Mouse (Mus musculus) layer of hippocampus, adult 9-10 months (tissue): Measurements from ENCODE around the gene Prn.

Experiments
- DNase-seq: peaks from one replicate; pipeline ENCODE4 v3.0.0; 2022; ENCODE audit warnings: low spot score

Gene Prn

DNA sequence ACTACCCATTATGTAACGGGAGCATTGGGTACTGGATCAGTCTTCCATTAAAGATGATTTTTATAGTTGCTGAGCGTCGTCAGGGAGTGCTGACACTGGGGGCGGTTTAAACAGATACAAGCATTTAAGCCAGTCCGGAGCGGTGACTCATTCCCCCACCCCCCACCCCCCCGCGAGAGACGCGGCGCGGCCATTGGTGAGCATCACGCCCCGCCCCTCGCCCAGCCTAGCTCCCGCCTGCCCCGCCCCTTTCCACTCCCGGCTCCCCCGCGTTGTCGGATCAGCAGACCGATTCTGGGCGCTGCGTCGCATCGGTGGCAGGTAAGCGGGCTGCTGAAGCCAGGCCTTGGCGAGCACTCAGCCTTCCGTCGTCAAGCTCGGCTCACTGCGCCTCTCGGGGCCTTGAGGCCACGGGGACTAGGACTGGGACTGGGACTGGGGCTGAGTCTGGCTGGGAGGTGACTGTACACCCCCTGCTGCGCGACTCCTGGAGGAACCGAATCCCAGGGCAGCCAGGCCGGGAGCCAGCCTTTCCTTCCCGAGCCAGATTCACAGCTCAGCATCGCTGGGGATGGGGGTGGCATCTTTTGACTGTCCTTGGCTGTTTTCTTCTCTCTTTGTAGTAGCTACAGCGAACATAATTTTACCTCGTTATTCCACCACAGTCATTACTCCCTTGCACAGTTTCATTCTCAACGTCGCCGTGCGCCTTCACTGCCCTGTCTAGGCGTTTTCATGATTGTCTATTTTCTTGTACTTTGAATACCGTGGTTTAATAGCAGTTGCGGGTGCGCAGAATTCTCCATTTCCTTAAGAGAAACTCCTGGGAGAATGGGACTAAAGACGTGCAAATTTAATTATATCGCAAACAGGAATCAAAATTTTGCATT lies at the start of gene Prn, which contains the start of gene Prnp:
TSS of gene Prn (plus strand) at position 275 of the 890 bp plus-strand sequence.
TSS of gene Prnp (plus strand) at position 246 of the 890 bp plus-strand sequence.
- DNase-seq, result peak; percentile 58

DNA sequence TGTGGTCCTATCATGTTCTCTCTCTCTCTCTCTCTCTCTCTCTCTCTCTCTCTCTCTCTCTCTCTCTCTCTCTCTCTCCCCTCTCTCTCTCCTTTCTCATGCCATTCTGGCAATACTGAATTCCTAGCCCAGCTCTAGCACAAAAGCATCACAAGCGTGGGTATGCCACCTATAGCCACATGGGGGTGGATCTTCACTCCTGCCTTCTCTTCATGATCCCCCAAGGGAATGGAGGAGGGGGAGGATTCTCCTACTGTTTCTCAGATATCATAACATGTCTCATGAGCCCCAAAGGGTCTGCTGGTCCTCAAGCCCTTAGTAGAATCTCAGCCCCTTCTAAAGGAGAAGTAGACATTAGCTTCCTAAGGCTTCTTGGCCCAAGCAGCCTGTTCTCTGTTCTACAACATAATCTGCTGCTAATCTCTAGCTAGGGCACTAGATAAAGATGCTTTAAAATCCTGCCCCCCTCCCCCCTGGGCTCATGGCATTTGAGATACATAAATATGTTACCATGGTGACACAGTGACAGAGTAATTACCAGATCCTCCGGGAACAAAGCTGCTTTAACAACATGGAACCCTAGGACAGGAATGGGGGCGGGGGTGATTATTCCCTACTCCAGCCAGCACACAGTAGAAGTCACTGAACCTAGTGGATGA lies 47.0 kb upstream of the Prn start:
- no peak for DNase-seq

DNA sequence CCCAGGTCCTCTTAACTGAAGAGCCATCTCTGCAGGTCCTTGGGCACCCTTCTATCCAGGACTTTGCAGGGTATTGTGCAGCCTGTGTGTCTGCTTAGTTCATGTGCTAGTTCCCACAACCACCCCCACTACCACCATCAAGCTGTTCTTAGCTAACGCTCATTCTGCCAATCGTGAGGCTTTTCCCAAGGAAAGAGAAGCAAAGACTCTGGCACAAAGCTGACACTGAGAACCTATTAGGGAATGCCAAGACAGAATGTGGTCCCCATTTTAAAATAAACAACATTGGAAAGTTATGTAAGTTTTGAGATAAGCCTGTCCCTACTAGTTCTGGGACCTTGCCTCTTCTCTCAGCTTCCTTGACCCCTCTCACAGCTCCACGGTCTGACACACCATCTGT lies 46.3 kb upstream of the Prn start:
- DNase-seq, result no peak

DNA sequence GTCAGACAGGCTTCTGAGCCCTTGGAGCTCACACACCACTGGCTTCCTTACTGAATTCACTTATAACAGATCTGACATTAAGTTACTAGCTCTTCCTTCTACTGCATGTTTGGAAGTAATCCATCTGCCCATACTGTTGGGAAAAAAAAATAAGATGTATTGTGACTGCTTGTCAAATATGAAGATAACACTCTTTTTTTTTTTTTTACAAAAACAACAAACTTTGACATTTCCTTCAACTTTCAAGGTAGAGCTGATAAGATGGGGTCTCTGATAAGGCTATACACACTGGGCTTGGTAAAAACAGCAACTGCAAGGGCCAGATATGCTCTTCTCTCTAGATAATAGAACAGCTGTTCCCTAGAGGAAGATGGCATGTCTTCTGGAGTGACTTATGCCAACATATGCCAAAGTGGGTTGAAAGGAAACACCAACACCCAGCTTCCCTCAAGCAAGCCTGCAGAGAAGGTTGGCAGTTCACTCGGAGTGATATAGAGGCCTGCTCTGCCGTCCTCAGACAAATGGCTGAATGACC lies 45.4 kb upstream of the Prn start:
- no peak for DNase-seq

DNA sequence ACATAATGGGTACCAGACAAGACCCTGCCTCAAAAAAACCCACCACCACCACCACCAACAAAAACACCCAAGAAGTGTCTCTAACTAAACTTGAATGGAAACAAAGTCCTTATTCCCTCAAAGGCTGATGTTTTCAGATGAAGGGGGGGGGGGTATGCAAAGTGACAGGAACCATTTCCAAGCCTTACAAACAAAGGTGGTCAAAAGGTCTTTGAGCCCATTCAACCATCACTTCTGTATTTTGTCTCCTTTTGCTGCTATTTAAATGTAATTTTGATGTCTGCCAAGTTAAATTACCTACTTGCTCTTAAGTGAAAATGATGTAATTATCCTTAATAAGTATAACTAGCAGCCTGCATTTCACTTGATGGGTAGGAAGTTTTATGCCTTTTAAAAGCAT lies 43.1 kb upstream of the Prn start:
- no peak for DNase-seq

DNA sequence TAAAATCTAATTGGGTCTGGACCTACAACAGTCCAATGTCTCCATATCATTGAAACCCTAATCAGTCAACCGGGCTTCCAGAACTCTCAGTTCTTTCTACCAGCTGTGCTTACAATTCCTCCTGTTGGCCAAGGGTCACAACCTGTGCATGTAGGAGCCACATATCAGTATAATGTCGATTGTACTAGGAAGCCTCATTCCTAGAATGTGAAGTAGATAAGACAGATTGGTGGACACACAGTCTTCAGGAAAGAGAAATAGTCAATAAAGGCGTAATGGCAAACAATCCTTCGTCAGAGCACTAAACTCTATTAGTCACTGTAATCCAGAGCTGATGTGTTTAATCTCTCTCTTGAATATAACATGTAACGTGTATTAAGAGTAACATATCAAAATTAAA lies 40.8 kb upstream of the Prn start:
- DNase-seq, result no peak

DNA sequence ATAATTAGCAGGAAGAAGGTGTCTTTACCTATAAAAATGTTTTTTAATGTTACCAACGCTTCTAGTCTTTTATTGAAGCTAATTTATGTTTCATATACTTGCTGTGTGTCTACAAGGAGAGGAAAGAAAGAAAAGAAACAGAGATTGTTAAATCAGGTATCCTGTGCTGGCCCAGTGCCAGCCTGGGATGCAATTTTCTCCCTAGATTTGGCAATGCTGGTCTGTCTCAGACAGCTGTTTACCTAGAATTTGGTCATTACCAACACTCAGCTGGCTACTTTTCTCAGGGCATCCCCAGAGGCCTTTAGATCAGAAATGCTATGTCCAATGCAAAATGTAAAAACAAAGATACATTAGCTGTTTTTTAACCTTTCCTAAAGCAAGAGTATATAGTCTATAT lies 36.4 kb upstream of the Prn start:
- DNase-seq, result no peak

DNA sequence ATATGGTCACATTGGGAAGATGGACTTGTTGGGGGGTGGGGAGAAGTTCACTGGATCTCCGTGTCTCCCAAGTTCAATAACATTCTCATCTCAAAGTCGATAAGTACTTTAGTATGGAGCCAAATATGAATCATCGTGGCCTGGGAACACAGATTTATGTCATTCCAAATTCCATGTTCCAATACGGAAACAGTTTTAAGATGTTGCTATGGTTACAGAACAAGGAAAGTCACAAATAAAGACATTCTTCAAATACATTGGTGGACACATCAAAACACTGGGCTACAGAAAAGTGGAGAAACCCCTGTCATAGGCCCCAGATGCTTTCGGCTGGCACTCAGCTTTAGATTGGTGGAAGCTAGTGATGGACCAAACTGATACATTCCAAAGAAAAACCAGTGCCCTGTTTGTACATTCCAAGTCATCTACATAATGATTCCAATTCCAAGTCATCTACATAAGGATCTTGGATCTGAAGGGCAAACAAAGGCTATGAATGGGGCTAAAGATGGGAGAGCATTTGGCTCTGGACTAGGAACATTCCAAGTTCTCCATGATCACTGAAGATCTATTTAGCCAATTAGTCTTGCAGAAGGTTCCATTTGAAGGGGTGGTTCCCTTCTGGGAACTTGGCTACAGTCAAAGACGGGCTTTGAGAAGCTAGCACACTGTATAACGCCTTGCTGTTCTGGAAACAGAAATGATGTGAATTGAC lies 33.0 kb upstream of the Prn start:
- DNase-seq, result no peak

DNA sequence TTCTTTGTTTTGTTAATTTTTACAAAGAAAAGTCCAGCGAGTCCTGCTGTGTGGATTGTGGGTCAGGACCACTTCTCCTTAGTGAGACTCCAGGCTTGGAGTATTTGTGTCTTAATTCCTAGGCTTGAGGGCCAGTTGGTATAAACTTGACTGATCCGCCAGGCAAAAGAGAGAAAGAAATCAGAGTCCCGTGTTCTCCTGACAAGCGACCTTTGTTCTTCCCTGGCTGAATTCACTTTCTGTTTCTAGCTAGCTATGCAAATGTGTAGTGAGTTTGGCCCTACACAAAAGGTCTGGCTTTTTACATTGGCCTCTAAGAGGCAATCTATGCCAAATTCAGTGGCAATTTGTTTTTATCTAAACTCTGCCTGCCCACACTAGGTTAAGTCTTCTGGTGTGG lies 28.0 kb upstream of the Prn start:
- no peak for DNase-seq

DNA sequence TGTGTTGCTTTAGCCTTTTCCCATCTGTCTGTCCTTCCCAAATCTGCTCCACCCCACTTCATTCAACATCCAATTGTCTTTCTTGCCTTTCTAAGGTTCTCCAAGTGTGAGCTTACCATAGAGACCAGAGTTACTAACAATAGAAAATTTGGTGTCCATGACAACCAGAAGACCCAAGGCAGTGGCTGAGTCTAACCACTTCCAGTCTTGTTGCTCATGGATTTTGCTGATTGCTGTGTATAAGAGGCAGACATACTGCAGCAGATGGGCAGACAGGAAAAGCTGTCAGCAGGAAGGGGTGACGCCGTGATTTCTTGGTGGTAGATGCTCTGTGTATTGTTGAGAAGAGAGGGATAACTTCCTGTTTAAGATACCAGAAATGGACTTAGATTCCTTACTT lies 26.6 kb upstream of the Prn start:
- peak; percentile 59 for DNase-seq

DNA sequence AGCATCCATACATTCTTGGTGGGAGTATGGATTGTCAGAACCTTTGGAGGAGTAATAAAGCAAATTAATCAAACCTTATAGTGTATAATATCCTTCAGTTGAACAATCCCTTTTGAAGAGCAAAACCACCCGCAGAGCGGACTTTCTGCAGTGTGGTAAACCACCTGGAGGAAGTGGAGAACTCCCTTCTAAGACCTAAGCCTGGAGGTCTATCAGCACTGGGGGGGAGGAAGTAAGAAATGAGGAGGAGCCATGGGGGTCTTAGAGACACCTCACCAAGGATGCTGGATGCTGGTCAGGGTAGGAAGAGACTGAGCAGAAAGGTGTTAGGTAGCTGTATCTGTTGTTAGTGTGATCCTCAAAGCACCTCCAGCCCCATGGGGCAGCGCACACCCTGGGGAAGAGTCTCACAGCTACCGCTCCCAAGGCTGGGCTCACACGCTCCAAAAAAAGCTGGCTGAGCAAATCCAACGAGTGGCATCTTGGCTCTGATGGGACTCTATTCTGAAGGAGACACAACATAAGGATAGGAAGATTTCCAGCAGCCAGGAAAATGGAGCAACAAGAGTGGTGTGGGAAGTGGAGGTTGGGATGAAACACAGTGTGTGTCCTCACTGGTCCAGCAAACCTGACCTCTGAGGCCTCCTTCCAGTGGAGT lies 23.1 kb upstream of the Prn start:
- no peak for DNase-seq

DNA sequence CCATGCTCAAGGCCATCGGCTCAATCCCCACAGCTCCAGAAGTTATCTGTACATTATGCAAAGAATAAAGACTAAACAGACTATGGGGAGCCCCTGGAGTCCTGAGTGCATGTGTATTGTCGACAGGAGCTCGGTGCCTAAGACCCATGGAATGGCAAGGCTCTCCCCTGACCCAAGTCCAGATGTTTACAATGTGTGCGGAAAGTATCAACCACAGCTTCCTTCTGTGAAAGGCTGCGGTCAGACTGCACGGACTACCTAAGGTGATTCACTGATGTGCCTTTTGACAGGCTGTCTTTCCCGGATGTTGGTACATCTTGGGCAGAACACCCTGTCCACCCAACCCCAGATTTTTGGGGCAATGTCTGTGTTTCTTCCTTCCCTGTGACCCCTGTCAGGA lies 21.5 kb upstream of the Prn start:
- DNase-seq, result no peak

DNA sequence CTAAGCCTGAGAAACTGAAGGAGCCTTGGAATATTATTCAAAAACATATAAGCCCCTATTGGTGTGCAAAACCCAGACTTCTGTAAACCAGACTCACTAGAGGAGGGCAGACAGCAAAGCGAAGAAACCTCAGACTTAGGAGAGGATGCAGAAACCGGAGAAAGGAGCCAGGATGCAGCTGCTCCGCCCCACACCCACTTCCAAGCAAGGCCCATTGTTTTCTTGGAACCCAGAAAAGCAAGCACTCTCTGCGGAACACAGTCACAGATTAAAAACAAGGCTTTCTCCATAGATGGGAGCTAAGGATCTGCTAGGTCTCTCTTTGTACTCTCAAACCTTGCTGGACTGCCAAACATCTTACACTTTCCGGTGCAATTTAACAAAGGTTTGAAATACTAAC lies 17.2 kb upstream of the Prn start:
- no peak for DNase-seq

DNA sequence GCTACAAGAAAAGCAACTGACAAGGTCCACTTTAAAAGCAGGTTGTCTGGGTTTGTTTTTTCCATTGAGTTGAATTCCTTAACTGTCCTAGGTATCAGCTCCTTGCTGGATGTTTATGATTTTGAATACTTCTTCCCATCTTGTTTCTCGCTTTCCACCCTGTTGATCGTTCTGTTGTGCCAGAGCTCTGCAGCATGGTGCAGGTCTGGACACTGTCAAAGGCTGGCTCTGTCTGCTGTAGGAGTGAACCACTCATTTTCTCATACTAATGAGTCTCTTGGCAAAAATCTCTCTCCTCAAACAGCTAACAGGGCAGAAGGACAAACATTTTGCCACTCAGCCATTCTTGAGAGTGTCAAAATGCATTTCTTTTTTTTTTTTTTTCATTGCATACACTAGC lies 14.7 kb upstream of the Prn start:
- DNase-seq, result no peak

DNA sequence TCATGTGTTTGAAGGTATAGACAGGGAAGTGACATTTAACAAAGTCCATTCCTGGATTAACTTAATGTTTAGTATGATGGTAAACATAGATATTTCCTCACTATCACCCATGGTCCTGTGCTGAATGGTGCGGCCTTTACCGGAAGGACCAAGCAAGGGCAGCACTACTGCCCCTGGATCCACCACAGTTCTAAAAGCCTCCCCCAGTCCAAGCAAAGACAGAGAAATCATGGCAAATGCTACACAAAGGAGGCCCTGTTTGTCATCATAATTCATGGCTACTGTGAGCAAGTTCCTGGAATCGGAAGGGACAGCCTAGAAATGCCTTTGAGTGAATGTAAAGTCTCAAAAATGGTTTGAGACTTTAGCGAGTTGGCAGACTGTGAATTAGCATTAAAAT lies 13.7 kb upstream of the Prn start:
- no peak for DNase-seq

DNA sequence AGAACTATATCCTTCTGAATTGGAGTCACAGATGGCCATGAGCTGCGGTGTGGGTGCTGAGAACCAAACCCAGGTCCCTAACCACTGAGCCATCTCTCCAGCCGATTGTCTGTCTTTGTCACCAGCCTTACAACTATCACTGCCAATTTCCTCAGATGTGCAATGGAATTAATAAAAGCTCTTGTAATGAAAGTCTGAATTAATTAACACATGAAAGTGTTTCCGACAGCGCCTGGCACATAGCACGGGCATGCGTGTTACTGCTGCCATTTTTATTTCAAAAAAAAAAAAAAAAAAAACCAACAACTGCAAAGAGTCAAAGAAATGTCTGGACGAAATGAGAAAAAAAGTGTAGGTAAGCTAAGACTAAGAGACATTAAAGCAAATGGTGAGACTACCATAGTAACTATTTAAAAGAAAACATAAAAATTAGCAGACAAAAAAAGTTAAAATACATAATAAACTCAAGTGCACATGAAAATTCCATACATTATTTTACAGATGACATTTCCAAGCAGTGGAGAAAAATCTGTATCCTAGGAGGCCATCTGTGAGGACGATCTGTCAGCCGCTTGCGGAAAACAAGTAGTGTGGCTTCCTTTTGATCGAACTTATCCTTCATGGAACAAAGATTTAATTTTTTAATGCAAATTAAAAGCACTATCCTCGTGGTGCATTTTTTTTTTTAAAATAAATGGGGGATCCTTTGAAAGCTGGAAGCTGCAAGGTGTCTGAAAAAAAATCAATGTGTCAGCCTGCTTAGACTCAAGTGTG lies 12.2 kb upstream of the Prn start:
- no peak for DNase-seq

DNA sequence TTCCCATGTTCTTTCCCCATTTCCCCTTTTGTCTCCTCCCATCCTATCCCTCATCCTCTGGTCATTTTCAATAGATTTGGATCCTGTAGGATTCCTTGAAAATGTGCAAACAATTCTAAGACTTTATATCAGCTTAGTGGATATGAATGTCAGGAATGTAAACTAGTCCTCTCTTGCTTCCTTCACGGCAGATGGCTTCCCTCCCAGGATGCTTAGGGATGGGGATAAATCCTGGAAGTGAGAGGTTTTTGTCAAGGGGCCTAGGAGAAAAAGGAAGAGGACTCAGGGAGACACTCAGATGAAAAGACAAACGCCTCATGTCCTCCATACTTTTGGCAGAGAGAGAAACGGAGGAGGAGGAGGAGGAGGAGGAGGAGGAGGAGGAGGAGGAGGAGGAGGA lies 7.3 kb upstream of the Prn start:
- no peak for DNase-seq

DNA sequence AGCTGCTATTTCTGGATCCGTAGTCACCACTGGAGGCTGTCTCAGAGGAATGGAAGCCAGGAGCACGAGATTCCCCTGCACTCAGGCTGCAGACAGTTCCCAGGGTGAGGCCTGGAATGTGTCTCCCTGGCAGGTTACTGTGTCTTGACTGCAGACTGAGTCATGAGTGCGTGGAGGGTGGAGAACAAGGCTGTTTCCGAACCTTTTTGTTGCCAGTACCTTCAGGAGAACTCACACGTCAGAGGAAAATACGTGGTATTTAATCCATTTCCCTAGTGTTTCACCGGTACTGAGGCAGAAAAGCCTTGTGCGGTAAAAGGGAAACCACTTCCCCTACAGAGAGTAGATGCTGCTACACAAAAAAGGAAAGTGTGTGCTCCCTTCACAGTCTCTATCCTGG lies 6.9 kb upstream of the Prn start:
- no peak for DNase-seq

DNA sequence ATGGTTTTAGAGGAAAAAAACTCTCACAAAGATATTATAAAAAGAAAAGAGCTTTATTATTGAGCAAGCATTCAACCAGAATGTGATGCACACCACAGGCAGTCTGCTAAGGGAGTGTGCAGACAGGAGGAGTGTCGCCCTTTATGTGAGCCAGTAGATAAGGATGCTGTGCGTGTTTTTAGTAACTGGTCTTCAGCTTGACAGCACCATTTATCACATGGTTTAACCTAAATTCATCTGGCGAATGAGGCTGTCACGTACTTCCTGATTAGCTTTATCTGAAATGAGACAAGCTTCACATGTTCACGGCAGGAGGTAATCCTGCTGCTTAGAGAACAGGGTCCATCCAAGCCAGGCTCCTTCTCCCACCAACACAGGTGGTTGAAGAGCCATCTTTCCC lies 4.7 kb upstream of the Prn start:
- no peak for DNase-seq

DNA sequence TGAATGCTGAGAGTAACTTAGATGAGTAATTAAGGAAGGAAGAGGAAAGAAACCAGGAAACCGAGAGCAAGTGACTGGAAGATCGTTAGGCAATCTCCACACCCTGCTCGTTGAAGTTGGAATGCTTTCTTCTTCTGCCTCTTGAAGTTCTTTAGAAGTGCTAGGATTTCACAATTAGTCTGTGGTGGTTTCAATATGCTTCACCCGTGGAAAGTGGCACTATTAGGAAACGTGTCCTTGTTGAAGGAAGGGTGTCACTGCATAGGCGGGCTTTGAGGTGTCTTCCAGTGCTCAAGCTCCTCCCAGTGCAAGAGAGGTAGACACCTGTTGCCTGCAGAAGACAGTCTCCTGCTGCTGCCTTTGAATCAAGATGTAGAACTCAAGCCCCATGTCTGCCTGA lies 4.0 kb upstream of the Prn start:
- DNase-seq, result no peak

DNA sequence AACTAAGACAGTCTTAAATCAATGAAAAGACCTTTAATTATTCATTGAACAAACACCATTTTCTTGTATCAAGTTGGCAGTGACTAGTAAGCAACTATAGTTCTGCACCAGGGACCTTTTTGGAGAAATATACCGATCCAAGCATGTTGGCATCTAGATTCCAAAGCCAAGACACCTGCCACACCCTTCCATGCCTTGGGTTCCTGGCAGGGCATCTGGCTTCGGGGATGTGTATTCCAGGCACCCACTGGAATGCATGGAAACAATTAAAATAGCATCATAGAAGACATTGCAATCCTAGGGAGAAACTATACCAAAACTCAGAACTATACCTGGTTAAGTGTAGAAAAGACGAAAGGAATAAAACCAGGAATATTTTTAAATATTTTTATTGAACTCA lies 3.5 kb upstream of the Prn start:
- DNase-seq, result no peak
